Mouse (Mus musculus): ENCODE results near the gene Nedd9. TPM values are rescaled to one million over a fixed set of nuclear protein-coding genes. Genes with fewer than 3 reads are reported as not detected.

The Nedd9 gene
- total RNA-seq, 1 experiment = 4.4 TPM

- no peak overlapping the region for H3K9ac ChIP-seq (ENCODE audit: insufficient read depth, low read depth, low read length, poor library complexity, severe bottlenecking)
- peaks cover 3 to 10% of the 10 kb centered on the region in 2 experiments; a peak in 2 of 4 replicates for H3K4me1 ChIP-seq (ENCODE audit: control insufficient read depth in 2 of 2, insufficient read depth in 2 of 2, low read length in 2 of 2, poor library complexity in 1 of 2)
- TF ChIP-seq ZC3H11A (IDR thresholded peaks at IDR 0.05; ENCODE audit: borderline replicate concordance, low read depth, low read length) (no peak), CHD2 (IDR thresholded peaks at IDR 0.05; ENCODE audit: low read depth, low read length) (no peak), HCFC1 (IDR thresholded peaks at IDR 0.05; ENCODE audit: borderline replicate concordance, insufficient read depth, low read length) (no peak), MAFK (IDR thresholded peaks at IDR 0.05; ENCODE audit: insufficient read depth, low read depth, low read length) (no peak), ZNF384 (IDR thresholded peaks at IDR 0.05; ENCODE audit: low read depth, low read length) (no peak)
- H3K36me3 ChIP-seq (ENCODE audit: control insufficient read depth, insufficient read depth, low read length, poor library complexity, severe bottlenecking) = no peaks in the 10 kb centered on the region
- no peak for DNase-seq (ENCODE audit: low read depth, low spot score)
- H3K27ac ChIP-seq (ENCODE audit: insufficient read depth, low read depth, low read length, poor library complexity, severe bottlenecking) = no peak overlapping the region
- H3K9me3 ChIP-seq (ENCODE audit: control insufficient read depth, insufficient read depth, low read depth, low read length) = no peaks in the 10 kb centered on the region
- no peak overlapping the region for H3K4me3 ChIP-seq (ENCODE audit: insufficient read depth in 1 of 2, low read depth in 1 of 2, low read length in 2 of 2, poor library complexity in 1 of 2, severe bottlenecking in 1 of 2)
- in situ Hi-C loops (cut with MboI; ENCODE audit: low sequenced_read_pairs in 2 of 2, unreplicated experiment in 2 of 2) = no loop called here
Observed at GRCm38 (mm10) chr13:41459683-41460286, 27.4 kb downstream of the Nedd9 start.

DNA sequence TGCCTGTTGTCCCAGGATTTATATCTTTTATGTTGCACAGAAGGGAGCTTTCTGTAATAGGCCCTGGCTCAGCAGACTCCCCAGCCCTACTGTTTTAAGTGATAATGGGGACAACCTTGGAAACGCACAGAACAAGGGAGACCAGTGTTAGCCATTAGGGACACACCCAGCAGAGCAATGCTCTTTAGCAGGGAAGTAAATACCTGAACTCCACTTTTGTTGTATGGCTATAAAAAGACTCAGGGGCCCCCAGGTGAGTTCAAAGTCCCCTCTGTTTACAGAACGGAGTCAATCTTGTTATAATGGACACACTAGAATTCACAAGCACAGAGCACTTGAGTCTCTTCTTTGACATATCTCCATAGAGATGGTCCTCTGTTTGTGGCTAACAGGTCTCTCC, 28.5 kb downstream of the Nedd9 start:
- H3K9me3 ChIP-seq (ENCODE audit: control insufficient read depth, insufficient read depth, low read depth, low read length) = no peaks in the 10 kb centered on the region
- TF ChIP-seq ZC3H11A (IDR thresholded peaks at IDR 0.05; ENCODE audit: borderline replicate concordance, low read depth, low read length) (no peak), MAFK (IDR thresholded peaks at IDR 0.05; ENCODE audit: insufficient read depth, low read depth, low read length) (no peak), ZNF384 (IDR thresholded peaks at IDR 0.05; ENCODE audit: low read depth, low read length) (no peak), CHD2 (IDR thresholded peaks at IDR 0.05; ENCODE audit: low read depth, low read length) (no peak), HCFC1 (IDR thresholded peaks at IDR 0.05; ENCODE audit: borderline replicate concordance, insufficient read depth, low read length) (no peak)
- no peak overlapping the region for H3K4me3 ChIP-seq (ENCODE audit: insufficient read depth in 1 of 2, low read depth in 1 of 2, low read length in 2 of 2, poor library complexity in 1 of 2, severe bottlenecking in 1 of 2)
- DNase-seq (ENCODE audit: low read depth, low spot score) = peak; percentile 61
- H3K9ac ChIP-seq (ENCODE audit: insufficient read depth, low read depth, low read length, poor library complexity, severe bottlenecking) = no peak overlapping the region
- H3K4me1 ChIP-seq (ENCODE audit: control insufficient read depth in 2 of 2, insufficient read depth in 2 of 2, low read length in 2 of 2, poor library complexity in 1 of 2) = peaks cover 3 to 10% of the 10 kb centered on the region in 2 experiments; a peak in 2 of 4 replicates
- in situ Hi-C loops (cut with MboI; ENCODE audit: low sequenced_read_pairs in 2 of 2, unreplicated experiment in 2 of 2) = no loop called here
- no peak overlapping the region for H3K27ac ChIP-seq (ENCODE audit: insufficient read depth, low read depth, low read length, poor library complexity, severe bottlenecking)
- no peaks in the 10 kb centered on the region for H3K36me3 ChIP-seq (ENCODE audit: control insufficient read depth, insufficient read depth, low read length, poor library complexity, severe bottlenecking)

GRCm38 (mm10) chr13:41457798-41458390, 29.3 kb downstream of the Nedd9 start:
- Histone ChIP-seq H3K9me3 (ENCODE audit: control insufficient read depth, insufficient read depth, low read depth, low read length) (no peaks in the 10 kb centered on the region), H3K27ac (ENCODE audit: insufficient read depth, low read depth, low read length, poor library complexity, severe bottlenecking) (no peak overlapping the region), H3K9ac (ENCODE audit: insufficient read depth, low read depth, low read length, poor library complexity, severe bottlenecking) (no peak overlapping the region), H3K4me3 (ENCODE audit: insufficient read depth in 1 of 2, low read depth in 1 of 2, low read length in 2 of 2, poor library complexity in 1 of 2, severe bottlenecking in 1 of 2) (no peak overlapping the region), H3K36me3 (ENCODE audit: control insufficient read depth, insufficient read depth, low read length, poor library complexity, severe bottlenecking) (no peaks in the 10 kb centered on the region), H3K4me1 (ENCODE audit: control insufficient read depth in 2 of 2, insufficient read depth in 2 of 2, low read length in 2 of 2, poor library complexity in 1 of 2) (peaks cover 3 to 10% of the 10 kb centered on the region in 2 experiments; a peak in 2 of 4 replicates)
- in situ Hi-C loops (cut with MboI; ENCODE audit: low sequenced_read_pairs in 2 of 2, unreplicated experiment in 2 of 2) = no loop called here
- TF ChIP-seq CHD2 (IDR thresholded peaks at IDR 0.05; ENCODE audit: low read depth, low read length) (no peak), HCFC1 (IDR thresholded peaks at IDR 0.05; ENCODE audit: borderline replicate concordance, insufficient read depth, low read length) (no peak), MAFK (IDR thresholded peaks at IDR 0.05; ENCODE audit: insufficient read depth, low read depth, low read length) (no peak), ZNF384 (IDR thresholded peaks at IDR 0.05; ENCODE audit: low read depth, low read length) (no peak), ZC3H11A (IDR thresholded peaks at IDR 0.05; ENCODE audit: borderline replicate concordance, low read depth, low read length) (no peak)
- DNase-seq (ENCODE audit: low read depth, low spot score) = no peak

DNA sequence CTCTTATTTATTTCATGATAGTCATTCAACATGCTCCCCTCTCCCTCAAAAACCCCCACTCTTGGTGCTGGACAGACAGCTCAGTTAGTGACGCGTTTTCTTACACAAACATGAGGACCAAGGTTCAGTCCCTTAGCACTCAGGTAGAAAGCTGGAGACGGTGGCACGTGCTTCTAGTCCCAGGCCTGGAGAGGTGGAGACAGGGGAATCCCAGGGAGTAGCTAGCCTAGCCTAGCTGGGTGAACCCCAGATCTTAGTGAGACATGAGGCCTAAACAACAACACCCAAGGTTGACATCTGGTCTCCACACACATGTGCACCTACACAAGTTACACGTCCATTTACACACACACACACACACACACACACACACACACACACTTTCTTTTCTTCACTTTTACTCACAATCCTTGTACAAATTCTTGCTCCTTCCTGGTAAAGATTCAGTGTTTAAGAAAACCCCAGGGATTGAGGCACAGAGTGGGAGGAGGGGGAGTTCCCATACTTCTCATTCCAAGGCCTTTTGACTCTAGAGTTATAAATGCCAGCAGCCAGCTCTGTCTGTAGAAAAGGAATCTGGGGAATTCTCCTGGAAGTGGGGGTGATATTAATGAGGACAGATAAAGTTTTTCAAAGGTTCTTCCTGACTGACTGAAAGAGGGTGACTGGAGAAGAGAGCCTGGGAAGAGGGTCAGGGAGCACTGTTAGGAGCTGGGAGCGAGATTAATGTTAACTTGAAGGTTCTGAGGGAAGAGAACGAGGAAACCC, 29.9 kb downstream of the Nedd9 start:
- Histone ChIP-seq H3K9me3 (ENCODE audit: control insufficient read depth, insufficient read depth, low read depth, low read length) (no peaks in the 10 kb centered on the region), H3K36me3 (ENCODE audit: control insufficient read depth, insufficient read depth, low read length, poor library complexity, severe bottlenecking) (no peaks in the 10 kb centered on the region), H3K9ac (ENCODE audit: insufficient read depth, low read depth, low read length, poor library complexity, severe bottlenecking) (no peak overlapping the region), H3K4me3 (ENCODE audit: insufficient read depth in 1 of 2, low read depth in 1 of 2, low read length in 2 of 2, poor library complexity in 1 of 2, severe bottlenecking in 1 of 2) (no peak overlapping the region), H3K4me1 (ENCODE audit: control insufficient read depth in 2 of 2, insufficient read depth in 2 of 2, low read length in 2 of 2, poor library complexity in 1 of 2) (peaks cover 3 to 10% of the 10 kb centered on the region in 2 experiments; a peak in 2 of 4 replicates), H3K27ac (ENCODE audit: insufficient read depth, low read depth, low read length, poor library complexity, severe bottlenecking) (no peak overlapping the region)
- DNase-seq (ENCODE audit: low read depth, low spot score) = no peak
- TF ChIP-seq HCFC1 (IDR thresholded peaks at IDR 0.05; ENCODE audit: borderline replicate concordance, insufficient read depth, low read length) (no peak), CHD2 (IDR thresholded peaks at IDR 0.05; ENCODE audit: low read depth, low read length) (no peak), ZNF384 (IDR thresholded peaks at IDR 0.05; ENCODE audit: low read depth, low read length) (no peak), ZC3H11A (IDR thresholded peaks at IDR 0.05; ENCODE audit: borderline replicate concordance, low read depth, low read length) (no peak), MAFK (IDR thresholded peaks at IDR 0.05; ENCODE audit: insufficient read depth, low read depth, low read length) (no peak)
- in situ Hi-C loops (cut with MboI; ENCODE audit: low sequenced_read_pairs in 2 of 2, unreplicated experiment in 2 of 2) = no loop called here

Data from ES-E14 (cell line).